8 mouse cellular contexts compared by ENCODE assay signal in genomic region chr3:89349869-89350501, GRCm38 (mm10). TPM values are rescaled to one million over a fixed set of nuclear protein-coding genes. Genes with fewer than 3 reads are reported as not detected.
DNase-seq lines count a peak whose midpoint lies in the region; ATAC-seq and TF ChIP-seq lines count a peak whose summit lies in the region.

TSS of gene Adam15 (minus strand) at chr3:89349996.

- H3K27ac ChIP-seq in hindbrain, postnatal 0 days, result peak within 1 kb of the TSS; percentile 86
- peak within 1 kb of the TSS; percentile 95 for H3K27ac ChIP-seq in left cerebral cortex, adult 2 months
- peak within 1 kb of the TSS; percentile 79 for H3K27ac ChIP-seq in macrophage

- no peaks in the 10 kb centered on the region for H3K27me3 ChIP-seq in hindbrain, postnatal 0 days (ENCODE audit: insufficient read depth, low read length)

- H3K4me3 ChIP-seq in hindbrain, postnatal 0 days (ENCODE audit: low read length), result peak within 1 kb of the TSS; percentile 69
- peak within 1 kb of the TSS; percentile 80 for H3K4me3 ChIP-seq in left cerebral cortex, adult 2 months
- H3K4me3 ChIP-seq in macrophage (ENCODE audit: inconsistent target), result peak within 1 kb of the TSS; percentile 80

- 1% methylated on average over 59 of the region's 59 CpGs for WGBS in hindbrain, postnatal 0 days
- under 1% methylated on average over 54 of the region's 59 CpGs for WGBS in macrophage (ENCODE audit: missing documents)

- H3K9me3 ChIP-seq in hindbrain, postnatal 0 days (ENCODE audit: low read length), result no peaks in the 10 kb centered on the region

- no peak for TF ChIP-seq CTCF in hindbrain, postnatal 0 days (IDR thresholded peaks at IDR 0.05; ENCODE audit: low read depth)
- no peak for TF ChIP-seq CTCF in left cerebral cortex, adult 2 months (IDR thresholded peaks at IDR 0.05)

- intact Hi-C loops in left cerebral cortex, adult 2 months (cut with DNase I), result loop anchor here (10.0 kb wide), 1 partner anchor 135 kb away; no protein-coding TSS in a partner anchor

- H3K36me3 ChIP-seq in hindbrain, postnatal 0 days (ENCODE audit: insufficient read depth, low read length), result 0 out of 2 replicates have a peak, but pooled peaks cover 4% of the 10 kb centered on the region
- H3K36me3 ChIP-seq in macrophage (ENCODE audit: inconsistent target), result peaks cover 6% of the 10 kb centered on the region; the same call in 1 of the 2 replicates

- peak within 1 kb of the TSS; percentile 96 for H3K4me2 ChIP-seq in hindbrain, postnatal 0 days (ENCODE audit: low read depth, low read length)

- DNase-seq in ZHBTc4 (ENCODE audit: low read depth, low spot score), result peak; percentile 93
- DNase-seq in gastrocnemius, adult 8-10 months (ENCODE audit: low spot score in 2 of 2), result peak; percentile 83
- DNase-seq in hindbrain, postnatal 0 days (ENCODE audit: low spot score), result peak; percentile 92
- DNase-seq in left cerebral cortex, adult 2 months (ENCODE audit: extremely low spot score in 1 of 2, low spot score in 2 of 2), result peak; percentile 88 to 92
- DNase-seq in retina, postnatal 7 days (ENCODE audit: low read depth, low spot score), result peak; percentile 75
- DNase-seq in urinary bladder, adult 18-20 months (ENCODE audit: low spot score in 2 of 2), result peak; percentile 89 to 96

- H3K9ac ChIP-seq in hindbrain, postnatal 0 days (replicated peaks; ENCODE audit: low read length), result peak within 1 kb of the TSS; percentile 74

- ATAC-seq in common myeloid progenitor, adult 5-6 weeks (replicated peaks; ENCODE audit: low read depth, poor library complexity, severe bottlenecking), result peak; percentile 74
- ATAC-seq in hindbrain, postnatal 0 days, result peak; percentile 93

- H3K79me2 ChIP-seq in macrophage (ENCODE audit: inconsistent target), result peaks cover 22% of the 10 kb centered on the region

- 0 out of 2 replicates have a peak, but pooled peaks cover 7% of the 10 kb centered on the region for H3K4me1 ChIP-seq in hindbrain, postnatal 0 days (ENCODE audit: insufficient read depth, low read length)

RNA-seq across cellular contexts. Expression of gene Adam15, which starts in this region (rescaled TPM):
- total RNA-seq in common myeloid progenitor, adult 5-6 weeks (2017), result 34.0 and 35.2 TPM in 2 replicates
- total RNA-seq in gastrocnemius, adult 8-10 months (2022), result 10 to 100 TPM; 13.0 to 17.0 (median 16.4) TPM
- total RNA-seq in hindbrain, postnatal 0 days (2014; rRNA removed), result 94.4 and 107 TPM in 2 replicates
- 67.6 and 73.2 TPM in 2 replicates for polyA plus RNA-seq in hindbrain, postnatal 0 days (2015; fragmentation: Nextera tagmentation; extraction: Ambion mirVana)
- 100 to 1,000 TPM; 106 to 115 TPM for total RNA-seq in left cerebral cortex, adult 2 months (2021)
- 100 to 1,000 TPM in 15 of 26 experiments, 10 to 100 TPM in 11; 16.7 to 228 (median 119) TPM for total RNA-seq in macrophage (2018; cell fraction: chromatin; rRNA removed)
- 100 to 1,000 TPM; 153 to 245 (median 205) TPM for total RNA-seq in macrophage (2018; cell fraction: cytosol; rRNA removed)
- total RNA-seq in macrophage (2018; cell fraction: nucleus; rRNA removed), result 100 to 1,000 TPM in 24 of 26 experiments, 10 to 100 TPM in 2; 27.8 to 482 (median 202) TPM
- polyA plus RNA-seq in macrophage (2018), result 143 to 250 TPM (median 157 TPM) in 3 replicates

Comparison
In these comparisons a context has a peak if more than half of its experiments do, and no peak if none do; other contexts are left out.
1. Peak in every context shown above with its lines: DNase-seq, ATAC-seq, H3K4me3 ChIP-seq and H3K27ac ChIP-seq.